Comparison of ENCODE assay signal across 14 mouse cellular contexts in genomic region chr13:23495526-23495925, GRCm38 (mm10).
"Had no signal": no experiment of that assay in that cellular context is flagged by ENCODE, and none has a peak within 500 bp of the region (broad histone marks: within the 10 kb centered on the region; RNA-seq: fewer than 3 reads in every experiment).

No protein-coding gene starts in this region.

- H3K36me3 ChIP-seq: lung, embryonic 15.5 days; midbrain, embryonic 13.5 days; midbrain, embryonic 15.5 days; neural tube, embryonic 12.5 days; stomach, embryonic 15.5 days had no signal

- H3K9me3 ChIP-seq: lung, embryonic 15.5 days; midbrain, embryonic 13.5 days; midbrain, embryonic 15.5 days; neural tube, embryonic 12.5 days; stomach, embryonic 15.5 days had no signal

- H3K4me3 ChIP-seq: lung, embryonic 15.5 days; megakaryocyte, embryonic 14.5 days; midbrain, embryonic 13.5 days; midbrain, embryonic 15.5 days; neural tube, embryonic 12.5 days; stomach, embryonic 15.5 days had no signal

- H3K27me3 ChIP-seq: lung, embryonic 15.5 days; stomach, embryonic 15.5 days had no signal

- H3K4me1 ChIP-seq: stomach, embryonic 15.5 days had no signal

- DNase-seq: liver, postnatal 0 days; lung, adult 2 months; lung, postnatal 14 days; lung, postnatal 36 days; right cerebral cortex, postnatal 14 days; thymus, adult 2 months; thymus, postnatal 25 days; thymus, postnatal 4 days had no signal
